Mouse (Mus musculus) spleen, adult 2 months (tissue): Measurements from ENCODE around the gene Figla.

Experiments
- CTCF ChIP-seq: fragments of 200-500 bp; IDR thresholded peaks from 2 replicates; pipeline ENCODE4 v1.5.1; 2011; ENCODE audit warnings: mild to moderate bottlenecking, inconsistent platforms; ENCODE audit not compliant: insufficient read depth, insufficient read length, insufficient replicate concordance; ENCODE audit errors: extremely low read depth
- POLR2A ChIP-seq: fragments of 200-500 bp; IDR thresholded peaks from 2 replicates; pipeline ENCODE4 v1.6.1; 2011; ENCODE audit warnings: low read depth, low read length, inconsistent platforms

GRCm38 (mm10) chr6:85974941-85975617 is 40.9 kb upstream of the Figla start:
- TF ChIP-seq POLR2A (no peak), CTCF (no peak)
